Mouse (Mus musculus) adipocyte (in vitro differentiated cells): ENCODE data around the gene Gm20737.
"Not testable (repeated sequence)": the region's sequence is repeated elsewhere in the genome, so short reads cannot be mapped to it uniquely, and the experiment has no call there.

Source experiments
- DNase-seq: peaks from one replicate; pipeline ENCODE4 v3.0.0-alpha.2; 2016; ENCODE audit warnings: low spot score

Gm20737 gene

GRCm38 (mm10) chrY:10535942-10536341 is at the start of gene Gm20737:
TSS of gene Gm20737 (minus strand) at chrY:10536042.
- not testable (repeated sequence) for DNase-seq

DNA sequence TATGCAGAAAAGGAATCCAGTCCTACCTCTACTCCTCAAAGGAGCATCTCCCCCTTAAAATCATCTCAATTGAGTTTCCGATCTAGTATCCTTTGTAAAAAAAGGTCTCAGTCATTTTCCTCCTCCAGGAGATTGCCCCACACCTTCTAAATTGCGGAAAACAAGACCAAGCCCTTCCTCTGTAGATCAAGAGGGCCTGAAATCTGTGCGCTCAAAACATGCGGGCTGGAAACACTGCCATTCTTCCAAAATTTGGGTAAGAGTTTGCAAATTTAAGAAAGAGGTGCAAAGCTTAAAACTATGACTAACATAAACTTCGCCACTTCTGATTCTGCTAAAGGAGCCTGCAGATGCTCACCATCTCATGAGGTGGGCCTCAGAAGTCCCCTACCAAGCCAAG is 17.3 kb upstream of the Gm20737 start, which contains the start of gene Gm21775:
Gm21775 (plus strand) TSS at position 301 of the 400 bp plus-strand sequence.
- not testable (repeated sequence) for DNase-seq
